12 mouse cellular contexts compared by ENCODE assay signal in genomic region chr9:45268079-45268478, GRCm38 (mm10). TPM values are rescaled to one million over a fixed set of nuclear protein-coding genes. Genes with fewer than 3 reads are reported as not detected.
DNase-seq lines count a peak whose midpoint lies in the region; ATAC-seq and TF ChIP-seq lines count a peak whose summit lies in the region.
"Had no signal": no experiment of that assay in that cellular context is flagged by ENCODE, and none has a peak within 500 bp of the region (broad histone marks: within the 10 kb centered on the region; RNA-seq: fewer than 3 reads in every experiment).

No protein-coding gene starts in this region.

- H3K4me3 ChIP-seq in gastrocnemius, adult 2 months: peak overlapping the region; percentile 60
- no peak overlapping the region for H3K4me3 ChIP-seq in midbrain, embryonic 11.5 days (ENCODE audit: low read depth, low read length)
- H3K4me3 ChIP-seq in midbrain, postnatal 0 days (ENCODE audit: low read depth, low read length): no peak overlapping the region
- peak overlapping the region; percentile 49 for H3K4me3 ChIP-seq in liver, embryonic 12.5 days
- H3K4me3 ChIP-seq: myocyte had no signal

- no peak overlapping the region for H3K4me2 ChIP-seq in midbrain, embryonic 11.5 days
- H3K4me2 ChIP-seq in midbrain, postnatal 0 days (ENCODE audit: low read depth, low read length, poor library complexity, severe bottlenecking): no peak overlapping the region
- peak overlapping the region; percentile 68 for H3K4me2 ChIP-seq in liver, embryonic 12.5 days

- intact Hi-C loops in gastrocnemius, adult 2 months (cut with DNase I): no loop called here

- no peaks in the 10 kb centered on the region for H3K36me3 ChIP-seq in midbrain, embryonic 11.5 days (ENCODE audit: control insufficient read depth, insufficient read depth, low read length)
- no peaks in the 10 kb centered on the region for H3K36me3 ChIP-seq in midbrain, postnatal 0 days (ENCODE audit: insufficient read depth, low read length)
- no peaks in the 10 kb centered on the region for H3K36me3 ChIP-seq in liver, embryonic 12.5 days

- no peak for DNase-seq in gastrocnemius, adult 2 months
- DNase-seq in gastrocnemius, postnatal 4 days (ENCODE audit: low spot score in 2 of 2): no peak
- peak; percentile 79 for DNase-seq in midbrain, embryonic 11.5 days (ENCODE audit: low spot score, missing footprints)
- DNase-seq in midbrain, postnatal 0 days (ENCODE audit: low spot score): no peak
- DNase-seq in thymus, postnatal 14 days: peak; percentile 46
- DNase-seq in cerebellum, adult 8-10 months: no peak
- no peak for DNase-seq in layer of hippocampus, adult 8-10 months (ENCODE audit: low spot score in 2 of 2)
- DNase-seq: embryo, embryonic 11 days; gastrocnemius, postnatal 10 days had no signal

- H3K27ac ChIP-seq in gastrocnemius, adult 2 months: peak overlapping the region; percentile 57
- H3K27ac ChIP-seq in midbrain, embryonic 11.5 days (ENCODE audit: low read depth, low read length): no peak overlapping the region
- no peak overlapping the region for H3K27ac ChIP-seq in midbrain, postnatal 0 days (ENCODE audit: low read depth, low read length)
- no peak overlapping the region; the same call in 1 of the 2 replicates for H3K27ac ChIP-seq in liver, embryonic 12.5 days

- H3K27me3 ChIP-seq in midbrain, embryonic 11.5 days (ENCODE audit: control insufficient read depth, insufficient read depth, low read length): peaks cover 13% of the 10 kb centered on the region
- H3K27me3 ChIP-seq in midbrain, postnatal 0 days (ENCODE audit: insufficient read depth, low read length): peaks cover 18% of the 10 kb centered on the region
- H3K27me3 ChIP-seq in liver, embryonic 12.5 days (replicated peaks): peaks cover 57% of the 10 kb centered on the region

- no peak overlapping the region for H3K9ac ChIP-seq in midbrain, embryonic 11.5 days (ENCODE audit: low read length)
- H3K9ac ChIP-seq in midbrain, postnatal 0 days (replicated peaks; ENCODE audit: low read length, poor library complexity, severe bottlenecking): no peak overlapping the region
- H3K9ac ChIP-seq in liver, embryonic 12.5 days: peak overlapping the region; percentile 28; the same call in 1 of the 2 replicates

- H3K9me3 ChIP-seq in midbrain, embryonic 11.5 days (ENCODE audit: control insufficient read depth, low read length): no peaks in the 10 kb centered on the region
- no peaks in the 10 kb centered on the region for H3K9me3 ChIP-seq in midbrain, postnatal 0 days (ENCODE audit: low read length)
- no peaks in the 10 kb centered on the region for H3K9me3 ChIP-seq in liver, embryonic 12.5 days (replicated peaks)

- peaks cover 5% of the 10 kb centered on the region for H3K4me1 ChIP-seq in midbrain, embryonic 11.5 days (ENCODE audit: control insufficient read depth, insufficient read depth, low read length)
- H3K4me1 ChIP-seq in midbrain, postnatal 0 days (ENCODE audit: insufficient read depth, low read length): no peaks in the 10 kb centered on the region
- H3K4me1 ChIP-seq in liver, embryonic 12.5 days: peaks cover 26% of the 10 kb centered on the region

- WGBS in midbrain, embryonic 11.5 days: 66% methylated on average over 4 of the region's 4 CpGs
- 59% methylated on average over 4 of the region's 4 CpGs for WGBS in midbrain, postnatal 0 days
- 31% methylated on average over 4 of the region's 4 CpGs for WGBS in liver, embryonic 12.5 days (ENCODE audit: insufficient replicate concordance)

- no peak for ATAC-seq in midbrain, embryonic 11.5 days (ENCODE audit: low FRiP score)
- ATAC-seq in midbrain, postnatal 0 days (ENCODE audit: low FRiP score): no peak
- no peak for ATAC-seq in liver, embryonic 12.5 days

- no peak for TF ChIP-seq CTCF in gastrocnemius, adult 2 months (IDR thresholded peaks at IDR 0.05)
- TF ChIP-seq CTCF in midbrain, postnatal 0 days (IDR thresholded peaks at IDR 0.05): no peak

RNA-seq across cellular contexts. Expression of gene Il10ra, which starts 0.9 kb away (rescaled TPM):
- under 1 TPM; 0.47 to 0.54 TPM for total RNA-seq in gastrocnemius, adult 2 months (2021)
- total RNA-seq in gastrocnemius, postnatal 4 days (2021): 1 to 10 TPM; 1.7 to 1.8 TPM
- polyA plus RNA-seq in midbrain, embryonic 11.5 days (2014; fragmentation: Nextera tagmentation; extraction: Ambion mirVana): 0.79 and 1.3 TPM in 2 replicates
- 0.90 and 1.4 TPM in 2 replicates for total RNA-seq in midbrain, postnatal 0 days (2014; rRNA removed)
- 0.81 and 0.87 TPM in 2 replicates for polyA plus RNA-seq in midbrain, postnatal 0 days (2015; fragmentation: Nextera tagmentation; extraction: Ambion mirVana)
- 2.9 and 3.1 TPM in 2 replicates for polyA plus RNA-seq in liver, embryonic 12.5 days (2016; fragmentation: Nextera tagmentation; extraction: Ambion mirVana)
- total RNA-seq in layer of hippocampus, adult 8-10 months (2022): 10 to 100 TPM in 1 of 4 experiments, 1 to 10 TPM in 3; 1.8 to 10.0 (median 6.1) TPM
- polyA plus RNA-seq: myocyte had no signal

RNA-seq across cellular contexts. Expression of gene Tmprss13, which starts 50.8 kb away (rescaled TPM):
- under 1 TPM; 0.48 to 0.73 TPM for total RNA-seq in gastrocnemius, adult 2 months (2021)
- under 1 TPM; 0.12 to 0.26 TPM for total RNA-seq in gastrocnemius, postnatal 4 days (2021)
- polyA plus RNA-seq in midbrain, embryonic 11.5 days (2014; fragmentation: Nextera tagmentation; extraction: Ambion mirVana): not detected in 2 replicates
- 0.05 TPM in 1 of 2 replicates, not detected in the other for total RNA-seq in midbrain, postnatal 0 days (2014; rRNA removed)
- polyA plus RNA-seq in midbrain, postnatal 0 days (2015; fragmentation: Nextera tagmentation; extraction: Ambion mirVana): not detected in 2 replicates
- polyA plus RNA-seq in liver, embryonic 12.5 days (2016; fragmentation: Nextera tagmentation; extraction: Ambion mirVana): not detected in 2 replicates
- total RNA-seq in layer of hippocampus, adult 8-10 months (2022): not detected
- total RNA-seq: left cerebral cortex, postnatal 25 days had no signal
- polyA plus RNA-seq: myocyte had no signal

Comparison
In these comparisons a context has a peak if more than half of its experiments do, and no peak if none do; other contexts are left out.
1. DNase-seq: peak in midbrain, embryonic 11.5 days (single experiment) and thymus, postnatal 14 days (single experiment); none in gastrocnemius, adult 2 months (single experiment), gastrocnemius, postnatal 4 days (0 of 2), midbrain, postnatal 0 days (single experiment), cerebellum, adult 8-10 months (single experiment) and layer of hippocampus, adult 8-10 months (0 of 2).
2. H3K4me3 ChIP-seq: peak in gastrocnemius, adult 2 months (single experiment) and liver, embryonic 12.5 days (single experiment); none in midbrain, embryonic 11.5 days (single experiment) and midbrain, postnatal 0 days (single experiment).